Mouse (Mus musculus) right cerebral cortex, postnatal 14 days (tissue): Measurements from ENCODE around the gene Gldc.
"Not testable (repeated sequence)": the region's sequence is repeated elsewhere in the genome, so short reads cannot be mapped to it uniquely, and the experiment has no call there.

Experiments used
- DNase-seq: peaks from one replicate; pipeline ENCODE4 v3.0.0; 2022

The Gldc gene

DNA sequence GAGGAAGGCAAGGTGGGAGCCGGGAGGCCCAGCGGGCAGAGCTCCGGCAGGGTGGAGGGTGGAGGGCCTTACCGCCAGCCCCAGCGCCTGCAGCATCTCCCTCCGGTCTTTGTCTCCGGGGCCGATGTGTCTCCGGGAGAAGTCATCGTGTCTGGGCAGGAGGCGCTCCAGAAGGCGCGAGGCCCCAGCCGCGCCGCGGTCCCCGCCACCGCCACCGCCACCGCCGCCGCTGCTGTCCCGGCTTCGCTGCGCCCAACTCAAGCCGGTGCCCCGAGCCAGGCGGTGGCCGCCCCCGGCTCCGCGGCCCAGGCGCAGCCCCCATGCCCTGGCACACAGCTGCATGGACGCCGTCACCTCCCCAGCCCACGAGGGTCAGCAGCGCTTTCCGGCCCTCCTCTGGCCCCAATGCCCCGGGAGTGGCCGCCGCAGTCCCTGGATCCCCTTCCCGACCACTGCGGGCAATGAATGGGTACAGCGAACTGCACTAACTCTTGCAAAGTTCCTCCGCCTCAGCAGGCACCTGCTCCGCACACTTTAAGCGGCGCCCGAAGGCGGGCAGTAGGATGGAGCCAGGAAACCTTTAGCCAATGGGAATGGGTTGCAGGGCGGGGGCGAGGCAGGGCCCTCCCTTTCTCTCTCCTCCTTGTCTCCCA, at the start of gene Gldc:
TSS of gene Gldc (minus strand) at position 511 of the 653 bp plus-strand sequence.
- DNase-seq: peak; percentile 59

DNA sequence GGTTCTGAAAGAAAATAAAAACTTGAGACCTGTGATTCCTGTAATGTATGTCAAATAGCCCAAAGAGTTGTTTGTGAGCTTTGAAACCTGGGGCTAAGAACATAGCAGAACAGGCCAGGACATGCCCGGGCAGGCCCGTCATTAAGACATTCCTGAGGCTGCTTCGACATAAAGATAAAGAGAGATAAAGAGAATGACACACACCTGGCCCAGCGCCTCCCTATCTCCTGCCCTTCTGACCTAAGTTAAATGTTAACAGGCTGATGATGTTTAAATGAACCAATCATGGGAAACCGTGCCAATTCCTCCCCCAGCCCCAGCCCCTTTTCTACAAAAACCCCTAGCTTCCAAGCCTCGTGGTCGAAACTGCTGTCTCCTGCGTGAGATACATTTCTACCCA, 47.4 kb upstream of the Gldc start:
- not testable (repeated sequence) for DNase-seq

DNA sequence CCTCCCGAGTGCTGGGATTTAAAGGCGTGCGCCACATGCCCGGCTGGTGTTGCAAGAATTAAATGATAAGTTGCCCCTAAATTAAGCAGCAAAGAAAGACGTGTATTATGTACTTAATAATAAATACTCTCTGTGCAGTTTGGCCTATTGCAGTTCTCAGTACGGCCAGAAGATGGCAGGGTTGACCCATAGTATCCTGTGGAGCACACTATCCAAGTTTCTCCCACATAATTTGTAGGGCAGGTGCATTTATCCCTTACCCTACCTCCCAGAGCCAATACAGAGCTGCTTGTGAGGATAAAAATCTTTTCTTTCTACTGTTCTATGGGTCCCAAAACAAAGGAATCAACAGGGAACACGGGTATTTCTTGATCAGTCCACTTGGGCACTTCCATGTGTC, 42.1 kb upstream of the Gldc start:
- peak; percentile 64 for DNase-seq

DNA sequence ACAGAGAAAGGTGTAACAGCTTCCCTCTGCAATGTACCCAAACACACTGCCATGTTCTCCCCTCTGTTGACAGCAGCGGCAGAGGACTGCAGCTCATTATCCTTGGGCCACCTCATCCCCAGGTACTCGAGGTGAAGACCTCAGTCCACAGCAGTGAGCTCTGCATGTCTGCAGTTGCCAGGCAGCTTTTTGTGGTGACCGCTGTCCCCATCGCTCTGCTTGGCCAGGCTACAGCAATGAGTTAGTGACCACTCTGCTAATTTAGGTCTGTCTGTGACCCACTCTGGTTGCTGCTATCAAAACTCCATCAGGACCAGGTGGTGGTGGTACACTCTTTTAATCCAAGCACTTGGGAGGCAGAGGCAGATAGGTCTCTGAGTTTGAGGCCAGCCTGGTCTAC, 41.0 kb upstream of the Gldc start:
- DNase-seq: no peak

DNA sequence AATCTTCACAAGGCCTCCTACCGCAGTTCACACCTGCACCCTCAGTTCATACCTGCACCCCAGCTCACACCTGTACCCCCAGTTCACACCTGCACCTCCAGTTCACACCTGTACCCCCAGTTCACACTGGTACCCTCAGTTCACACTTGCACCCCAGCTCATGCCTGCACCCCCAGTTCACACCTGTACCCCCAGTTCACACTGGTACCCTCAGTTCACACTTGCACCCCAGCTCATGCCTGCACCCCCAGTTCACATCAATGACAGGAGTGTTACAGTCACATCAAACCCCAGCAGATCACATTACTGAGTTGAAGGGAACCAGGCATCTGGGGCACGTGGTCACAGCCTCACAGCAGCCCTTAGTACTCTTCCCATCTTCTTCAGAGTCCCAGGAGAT, 40.5 kb upstream of the Gldc start:
- not testable (repeated sequence) for DNase-seq

DNA sequence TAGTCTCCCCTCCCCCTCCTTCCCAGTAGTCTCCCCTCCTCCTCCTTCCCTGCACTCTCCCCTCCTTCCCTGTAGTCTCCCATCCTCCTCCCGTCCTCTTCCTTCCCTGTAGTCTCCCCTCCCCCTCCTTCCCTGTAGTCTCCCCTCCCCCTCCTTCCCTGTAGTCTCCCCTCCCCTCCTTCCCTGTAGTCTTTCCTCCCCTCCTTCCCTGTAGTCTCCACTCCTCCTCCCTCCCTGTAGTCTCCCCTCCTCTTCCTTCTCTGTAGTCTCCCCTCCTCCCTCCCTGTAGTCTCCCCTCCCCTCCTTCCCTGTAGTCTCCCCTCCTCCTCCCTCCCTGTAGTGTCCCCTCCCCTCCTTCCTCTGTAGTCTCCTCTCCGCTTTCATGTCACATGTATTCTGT, 38.8 kb upstream of the Gldc start:
- no peak for DNase-seq

DNA sequence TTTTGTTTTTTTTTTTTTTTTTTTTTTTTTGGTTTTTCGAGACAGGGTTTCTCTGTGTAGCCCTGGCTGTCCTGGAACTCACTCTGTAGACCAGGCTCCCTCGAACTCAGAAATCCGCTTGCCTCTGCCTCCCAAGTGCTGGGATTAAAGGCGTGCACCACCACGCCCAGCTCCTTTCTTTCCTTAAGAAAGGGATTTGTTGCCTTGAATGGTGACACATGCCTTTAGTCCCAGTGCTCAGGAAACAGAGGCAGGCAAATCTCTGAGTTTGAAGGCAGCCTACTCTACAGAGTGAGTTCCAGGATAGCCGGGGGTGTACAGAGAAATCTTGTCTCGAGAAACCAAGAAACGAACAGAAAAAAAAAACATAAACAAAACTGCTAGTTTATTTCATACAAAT, 33.8 kb upstream of the Gldc start:
- DNase-seq: not testable (repeated sequence)

DNA sequence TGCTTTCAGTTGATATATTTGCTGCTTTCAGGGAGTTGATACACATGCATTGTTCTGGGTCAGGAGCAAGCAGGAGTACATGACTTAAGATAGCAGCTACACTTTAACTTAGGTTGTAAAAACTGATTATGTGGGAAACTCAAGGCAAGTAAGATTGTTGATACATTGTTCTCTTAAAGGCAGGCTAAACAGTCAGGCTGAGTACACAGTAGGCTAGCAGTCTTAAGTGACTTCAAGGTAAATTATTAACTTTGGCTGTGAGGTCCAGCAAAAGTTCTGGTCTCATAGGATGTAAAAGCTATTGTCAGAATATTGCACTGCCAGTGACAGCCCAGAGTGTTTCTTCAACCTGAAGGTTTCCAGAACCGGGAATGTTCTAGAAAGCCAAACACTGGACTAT, 31.8 kb upstream of the Gldc start:
- no peak for DNase-seq

DNA sequence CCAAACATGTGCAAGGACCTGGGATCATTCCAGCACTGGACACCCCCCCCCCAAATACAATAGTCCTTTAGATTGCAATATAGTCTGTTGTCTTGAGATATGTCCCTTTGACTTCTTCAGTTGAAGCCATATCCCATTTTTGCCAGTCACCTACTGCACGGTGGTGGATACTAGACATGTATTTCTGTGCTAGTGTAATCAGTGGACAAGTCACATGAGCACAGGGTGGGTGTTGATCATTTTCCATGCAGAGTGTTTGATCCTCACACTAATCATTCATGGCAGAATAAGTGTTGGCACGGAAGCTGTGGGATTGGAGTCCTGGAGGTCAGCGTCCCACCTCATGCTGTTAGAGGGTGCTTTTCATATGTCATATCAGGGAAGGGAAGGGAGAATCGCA, 30.6 kb upstream of the Gldc start:
- no peak for DNase-seq

DNA sequence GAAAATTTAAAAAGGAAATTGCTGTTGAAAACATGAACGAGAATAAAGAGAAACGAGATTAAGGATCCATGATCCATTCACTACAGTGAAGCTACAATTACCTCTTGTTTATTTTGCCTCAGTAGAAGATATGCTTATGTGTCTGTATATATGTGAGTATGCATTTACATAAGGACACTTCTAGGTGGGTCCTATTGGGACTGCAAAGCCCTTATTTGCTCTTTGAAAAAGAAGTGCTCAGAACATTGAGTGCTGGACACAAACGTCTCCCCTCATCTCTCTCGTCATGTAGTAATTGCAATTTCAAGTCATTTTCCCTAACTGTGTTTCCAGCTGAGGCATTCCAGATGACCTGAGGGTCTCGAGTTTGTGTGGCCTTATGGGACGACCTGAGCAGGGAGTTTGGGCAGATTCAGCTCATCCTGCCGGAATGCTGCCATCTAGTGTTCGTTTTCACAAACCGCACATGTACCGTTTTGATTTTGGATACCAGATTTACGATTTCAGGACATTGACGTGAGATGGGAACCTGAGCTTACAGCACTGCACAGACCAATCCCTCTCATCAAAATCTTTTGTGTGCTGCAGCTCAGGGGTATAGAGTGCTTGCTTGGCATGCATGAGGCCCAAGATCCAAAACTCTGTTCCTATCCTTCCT, 30.1 kb upstream of the Gldc start:
- peak; percentile 38 for DNase-seq

DNA sequence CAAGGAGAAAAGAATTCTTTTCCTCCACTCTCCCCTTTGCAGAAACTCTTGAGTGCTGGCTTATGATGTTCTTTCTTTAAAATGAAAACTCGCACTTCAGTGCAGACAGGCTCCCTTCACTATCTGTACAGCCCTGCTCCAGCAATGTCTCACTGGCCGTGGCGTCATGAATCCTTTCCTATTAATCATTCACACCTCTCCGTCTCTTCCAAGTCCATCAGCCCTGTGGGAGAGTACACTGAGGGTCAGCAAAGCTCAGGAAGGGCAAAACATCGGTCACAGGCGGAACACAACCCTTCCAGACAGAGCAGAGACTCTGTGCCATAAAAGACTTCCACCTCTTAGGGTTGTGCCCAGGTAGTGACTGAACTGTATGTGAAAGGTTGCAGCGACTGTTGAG, 26.9 kb upstream of the Gldc start:
- DNase-seq: no peak

DNA sequence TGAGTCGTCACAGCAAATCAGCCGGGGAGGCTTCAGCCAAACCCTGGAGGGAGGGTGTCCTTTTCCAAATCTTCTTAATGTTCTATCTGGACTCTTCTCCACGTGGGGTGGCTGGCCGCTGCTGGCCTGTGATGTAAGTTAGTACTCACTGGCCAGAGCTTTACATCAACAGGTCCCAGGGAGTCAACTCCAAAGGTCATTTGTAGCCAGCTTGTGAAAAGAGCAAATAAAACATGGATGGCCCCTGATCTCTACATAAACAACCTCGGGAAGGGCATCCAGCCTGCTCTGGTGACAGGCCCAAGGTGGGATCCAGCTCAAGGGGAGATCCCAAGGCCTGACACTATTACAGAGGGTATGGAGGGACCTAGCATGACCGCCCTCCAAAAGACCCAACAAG, 19.8 kb upstream of the Gldc start:
- no peak for DNase-seq

DNA sequence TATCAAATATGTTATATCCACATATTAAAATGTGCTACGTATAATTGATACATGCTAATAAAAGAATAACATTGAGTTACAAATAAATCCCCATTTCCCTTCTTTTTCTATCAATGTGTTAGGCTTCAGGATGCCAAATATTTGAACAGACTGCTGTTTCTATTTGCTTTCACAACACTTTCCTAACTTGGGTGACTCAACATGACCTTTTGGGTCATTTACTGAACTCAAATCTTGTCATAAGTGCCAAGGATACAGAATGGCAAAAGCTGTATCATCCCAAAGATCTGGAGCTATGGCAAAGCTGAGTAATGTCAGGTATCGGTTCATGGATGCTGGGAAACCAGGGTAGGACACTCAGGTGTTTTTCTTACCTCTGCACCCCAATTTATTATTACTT, 12.0 kb upstream of the Gldc start:
- no peak for DNase-seq

DNA sequence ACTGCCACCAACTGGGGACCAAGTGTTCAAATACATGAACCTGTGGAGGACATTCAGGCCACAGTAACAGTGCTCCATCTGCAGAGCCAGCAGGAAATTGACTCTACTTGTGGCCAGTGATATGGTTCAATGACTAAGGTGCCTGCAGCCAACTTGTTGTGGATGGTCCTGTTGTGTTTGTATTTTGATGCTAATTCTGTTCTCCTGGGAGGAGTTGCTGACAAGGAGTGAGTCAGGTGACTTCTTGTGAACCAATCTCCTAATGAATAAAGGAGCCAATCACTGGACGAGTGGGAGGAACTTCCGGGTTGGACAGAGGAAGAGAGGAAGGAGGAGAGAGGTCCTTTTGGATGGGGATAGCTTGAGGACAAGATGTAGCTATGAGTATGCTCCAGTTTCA, 10.3 kb upstream of the Gldc start:
- DNase-seq: no peak

DNA sequence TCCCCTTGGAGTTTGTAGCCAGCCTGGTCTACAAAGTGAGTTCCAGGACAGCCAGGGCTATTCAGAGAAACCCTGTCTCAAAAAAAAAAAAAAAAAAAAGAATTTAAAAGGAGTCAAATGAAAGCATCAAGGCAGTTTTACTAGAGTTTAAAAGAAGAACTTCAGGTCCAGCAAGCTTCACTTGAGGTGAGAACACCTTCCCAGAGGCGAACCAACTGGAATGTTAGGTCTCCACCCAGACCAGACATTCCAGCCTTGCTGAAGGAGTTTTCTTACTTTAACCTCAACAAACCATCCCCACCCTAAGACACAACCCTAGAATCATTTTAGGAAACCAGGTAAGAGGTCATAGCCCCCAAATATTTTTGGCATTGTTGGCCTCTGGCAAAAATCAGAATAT, 4.8 kb upstream of the Gldc start:
- DNase-seq: no peak

DNA sequence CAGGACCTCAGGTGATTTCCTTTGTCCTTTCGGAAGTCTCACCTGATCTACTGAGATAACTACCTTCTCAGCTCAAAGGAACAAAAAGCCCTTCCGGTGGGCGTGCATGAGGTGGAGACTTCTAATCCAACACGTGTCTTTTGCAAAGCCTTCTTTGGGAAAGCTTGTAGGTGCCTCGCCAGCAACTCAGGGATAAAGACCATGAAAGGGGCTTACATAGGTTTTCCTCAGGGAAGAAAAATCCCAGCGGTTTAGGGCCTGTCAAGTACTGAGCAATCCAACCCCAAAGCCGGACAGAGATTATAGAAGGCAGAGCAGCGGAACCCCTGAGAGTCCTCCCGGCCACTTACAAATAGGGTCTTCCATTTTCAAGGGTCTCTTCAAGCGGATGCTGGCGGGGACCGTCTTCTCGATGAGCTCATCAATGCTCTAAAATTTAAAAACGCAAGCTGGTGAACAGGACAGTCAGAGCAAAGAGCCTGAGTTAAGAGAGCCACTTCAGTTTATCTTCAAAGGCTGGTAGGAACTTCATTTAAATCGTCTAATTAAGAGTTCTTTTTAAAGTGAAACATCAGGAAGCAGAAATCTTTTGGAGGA, 1.1 kb downstream of the Gldc start:
- DNase-seq: no peak

DNA sequence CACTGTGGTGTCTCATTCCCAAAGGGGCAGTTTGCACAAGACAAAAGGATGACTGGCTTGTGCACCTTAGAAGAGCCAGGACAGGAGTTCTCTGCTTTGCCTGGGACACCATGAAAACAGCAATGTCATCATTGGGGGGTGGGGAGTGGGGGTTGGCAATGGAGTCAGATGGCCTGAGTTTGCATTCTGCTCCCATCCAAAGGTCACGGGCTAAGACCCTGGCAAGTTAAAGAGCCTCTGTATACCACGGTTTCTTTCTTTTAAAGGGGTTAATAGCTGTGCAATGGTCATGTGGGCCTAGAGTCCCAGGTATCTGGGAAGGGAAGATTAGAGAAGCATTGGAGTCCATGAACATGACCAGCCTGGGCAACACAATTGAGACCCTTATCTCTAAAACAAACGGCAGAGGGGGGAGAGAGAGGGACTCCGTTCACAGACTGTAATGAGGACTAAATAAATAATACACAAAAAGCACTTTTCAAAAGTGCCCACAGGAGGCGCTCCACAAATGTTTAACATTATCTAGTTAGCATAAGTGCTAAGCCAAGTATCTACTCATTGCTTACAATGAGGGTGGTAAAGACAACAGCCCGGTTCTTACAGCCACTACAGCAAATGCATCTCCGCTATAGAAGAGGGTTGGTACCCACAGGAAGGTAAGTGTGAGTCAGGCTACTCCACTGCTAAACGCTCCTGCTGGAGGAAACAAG, 3.7 kb downstream of the Gldc start:
- DNase-seq: no peak

DNA sequence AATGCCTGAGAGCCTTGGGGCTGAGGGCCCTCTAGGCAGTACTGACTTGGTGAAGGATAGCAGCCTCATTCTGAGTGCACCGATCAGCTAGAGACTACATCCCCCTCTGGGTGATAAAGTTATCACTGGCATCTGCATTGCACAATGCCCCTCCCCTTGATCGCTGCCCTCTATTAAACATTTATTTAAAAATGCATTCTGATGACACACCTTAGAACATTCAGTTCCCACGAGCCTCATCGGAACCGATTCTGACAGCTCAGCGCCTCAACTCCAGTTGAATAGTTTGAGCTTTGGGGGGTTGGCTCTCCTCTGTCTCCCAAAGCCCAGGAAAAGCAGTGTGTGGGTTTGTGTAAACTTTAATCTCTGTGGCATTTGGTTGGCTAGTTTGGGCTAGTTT, 4.9 kb downstream of the Gldc start:
- DNase-seq: no peak

DNA sequence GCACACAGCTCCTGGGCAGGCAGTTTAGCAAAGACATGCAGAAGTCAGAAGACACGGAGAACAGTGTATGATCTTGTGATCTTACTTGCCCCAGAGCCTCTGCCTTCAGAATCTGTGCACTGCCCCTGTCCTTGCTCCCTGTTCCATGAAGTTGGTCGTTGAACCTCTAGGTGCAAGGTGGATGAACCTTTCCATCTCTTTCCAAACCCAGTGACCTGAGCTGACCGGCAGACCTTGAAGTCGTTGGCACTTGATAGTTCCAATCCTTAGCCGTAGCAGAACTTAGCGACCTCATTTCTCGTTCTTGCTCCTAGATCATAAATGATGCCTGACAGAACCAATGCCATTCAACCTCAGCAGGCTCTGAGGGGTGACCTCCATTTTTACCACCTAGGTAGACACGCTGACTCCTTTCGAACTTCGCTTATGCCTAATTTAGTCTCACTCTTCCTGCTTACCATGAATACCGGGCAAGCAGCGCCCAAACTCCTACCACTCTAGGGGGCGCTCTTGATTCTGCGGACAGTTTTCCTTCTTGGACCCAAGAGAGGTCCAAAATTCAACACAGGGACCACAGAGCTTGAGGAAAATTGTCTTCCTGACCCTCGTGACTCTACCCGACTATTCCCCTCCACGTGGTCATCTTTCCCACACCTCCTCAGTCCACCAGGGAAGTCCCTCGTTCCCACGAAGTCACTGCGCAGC, 8.3 kb downstream of the Gldc start:
- DNase-seq: no peak

DNA sequence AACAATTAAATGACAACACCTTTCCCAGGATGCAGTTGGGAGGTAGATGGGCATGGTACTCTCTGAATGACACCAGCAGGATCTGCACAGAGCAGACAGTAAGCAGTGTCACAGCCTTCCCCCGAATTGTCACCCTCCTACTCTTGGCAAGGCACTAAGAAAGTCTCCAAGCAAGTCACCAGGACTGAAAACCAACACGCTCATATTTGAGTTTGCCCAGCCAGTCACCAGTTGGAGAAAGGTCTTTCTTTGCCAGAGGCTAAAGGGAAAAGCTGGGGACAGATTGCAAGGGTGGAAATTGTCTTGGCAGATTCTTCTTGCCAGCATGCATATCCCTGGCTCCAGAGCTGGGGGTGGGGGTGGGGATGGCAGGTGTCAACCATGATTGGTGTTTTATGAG, 11.0 kb downstream of the Gldc start:
- DNase-seq: no peak

DNA sequence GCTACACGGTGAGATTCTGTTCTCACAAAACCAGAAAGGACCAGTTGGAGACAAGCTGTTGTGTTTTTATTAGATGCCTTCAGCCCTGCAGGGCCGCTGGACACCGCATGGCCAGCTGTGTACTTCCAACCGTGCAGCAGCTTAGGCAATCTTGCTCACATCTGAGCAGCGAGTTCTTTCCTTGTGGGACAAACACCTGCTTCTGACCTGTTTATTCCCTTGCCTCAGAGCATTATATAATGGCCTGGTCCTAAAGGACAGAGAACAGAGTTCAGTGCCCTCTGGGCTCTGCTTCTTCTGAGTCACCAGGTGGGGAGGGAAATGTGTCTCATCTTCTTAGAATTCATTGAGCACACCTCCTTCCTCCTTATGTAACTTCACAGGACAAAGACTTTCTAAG, 12.4 kb downstream of the Gldc start:
- DNase-seq: no peak

DNA sequence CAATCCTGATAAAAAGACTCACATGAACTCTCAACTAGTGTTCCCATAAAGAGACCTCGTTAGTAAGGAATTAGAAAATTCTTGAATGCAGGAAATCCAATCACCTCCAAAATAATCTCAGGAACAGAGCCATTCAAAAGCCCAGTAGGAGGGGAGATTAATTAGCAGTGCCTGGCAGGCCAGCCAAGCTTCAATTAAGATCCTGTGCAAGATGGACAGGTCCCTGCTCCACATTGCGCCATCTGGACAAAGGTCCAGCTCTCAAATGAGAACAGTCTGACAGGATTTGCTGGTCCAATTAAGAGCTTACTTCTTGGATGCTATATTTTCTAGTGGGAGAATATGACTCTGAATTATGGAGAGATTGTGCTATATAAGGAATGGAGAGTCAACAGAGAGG, 15.2 kb downstream of the Gldc start:
- no peak for DNase-seq

DNA sequence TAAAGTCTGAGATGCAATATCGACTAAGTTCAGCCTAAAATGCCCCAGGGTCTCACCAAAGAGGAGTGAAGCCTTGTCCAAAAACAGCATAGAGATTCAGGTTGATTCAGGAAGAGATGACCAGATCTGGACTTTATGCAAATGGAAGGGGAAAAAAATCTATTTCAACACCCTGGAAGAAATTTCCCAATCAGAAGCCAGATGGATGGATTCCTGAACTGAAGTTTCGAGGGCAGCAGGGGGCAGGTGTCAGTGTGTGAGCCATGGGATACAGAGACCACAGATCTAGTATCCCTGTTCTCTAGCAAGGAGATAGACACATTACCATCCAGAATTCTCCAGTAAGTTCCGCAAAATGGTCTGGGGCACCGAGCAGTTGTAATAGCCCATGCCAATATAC, 17.0 kb downstream of the Gldc start:
- no peak for DNase-seq
